Mouse (Mus musculus) mouse embryonic stem cell (cell line): ENCODE data around the gene Scgb1b30.
"Not testable (repeated sequence)": the region's sequence is repeated elsewhere in the genome, so short reads cannot be mapped to it uniquely, and the experiment has no call there.

Experiments
- in situ Hi-C, 2 experiments: fragments of 300-500 bp; cut with MboI; formaldehyde crosslinking; loops; 1 replicate in 1 of 2; 3 replicates in 1 of 2; pipeline ENCODE4 v1.14.3; 2019 to 2020; ENCODE audit warnings: low sequenced_read_pairs in 2 of 2, low pct_unique_long_range_greater_than_20kb in 1 of 2, mixed read lengths in 1 of 2; ENCODE audit not compliant: unreplicated experiment in 1 of 2

Scgb1b30 gene

GRCm38 (mm10) chr7:34094911-34095481 is at the start of gene Scgb1b30:
TSS of gene Scgb1b30 (plus strand) at chr7:34095431.
- in situ Hi-C loops, result loop anchor here in 1 of 2 experiments (25.0 kb wide), 1 partner anchor 283 kb away; no protein-coding TSS in a partner anchor

- in situ Hi-C loops, result not testable (repeated sequence)
Measured at GRCm38 (mm10) chr7:34068132-34068531, 27.1 kb upstream of the Scgb1b30 start.

DNA sequence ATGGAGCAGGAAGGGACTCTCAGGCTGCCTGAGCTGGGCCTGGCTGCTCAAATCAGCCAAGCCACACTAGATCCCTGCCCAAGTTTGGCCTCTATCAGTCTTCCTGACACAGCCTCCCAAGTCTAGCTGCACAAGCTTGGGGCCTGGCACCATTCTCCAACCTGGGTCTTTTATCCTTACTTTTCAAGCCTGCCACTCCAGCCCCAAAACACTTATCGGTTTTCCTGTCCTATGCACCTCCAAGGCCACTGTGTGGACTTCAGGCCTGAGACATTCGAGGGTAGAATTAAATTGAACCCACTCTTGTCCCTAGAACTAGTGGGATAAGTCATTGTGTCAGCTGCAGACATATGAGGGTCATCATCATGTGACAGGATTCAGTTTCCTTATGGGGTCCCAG is 4.8 kb downstream of the Scgb1b30 start:
- in situ Hi-C loops, result loop anchor here (25.0 kb wide), 2 partner anchors 88 to 313 kb away; partner anchors contain the start of genes Scgb1b27 (in 1 of the 2) and Scgb2b27 (in 1 of the 2)

DNA sequence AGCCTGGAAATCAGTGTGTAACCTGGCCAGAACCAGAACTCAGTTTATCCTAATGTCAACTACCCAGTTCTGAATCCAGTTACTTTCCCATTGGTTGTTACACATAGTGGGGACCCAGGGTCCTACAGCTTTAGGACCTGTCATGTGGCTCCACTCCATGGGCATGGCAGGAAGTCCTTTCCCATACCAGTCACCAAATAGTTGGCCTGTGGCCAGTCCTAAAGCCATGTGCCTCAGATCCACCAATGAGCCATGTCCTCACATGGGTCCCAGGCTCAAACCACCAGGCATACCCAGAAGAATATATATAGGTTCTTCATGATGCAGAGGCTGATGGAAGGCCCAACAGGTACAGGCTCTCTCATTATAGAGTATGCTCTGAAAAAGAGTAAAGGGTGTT is 6.0 kb downstream of the Scgb1b30 start:
- in situ Hi-C loops, result loop anchor here (25.0 kb wide), 2 partner anchors 89 to 314 kb away; partner anchors contain the start of genes Scgb1b27 (in 1 of the 2) and Scgb2b27 (in 1 of the 2)

DNA sequence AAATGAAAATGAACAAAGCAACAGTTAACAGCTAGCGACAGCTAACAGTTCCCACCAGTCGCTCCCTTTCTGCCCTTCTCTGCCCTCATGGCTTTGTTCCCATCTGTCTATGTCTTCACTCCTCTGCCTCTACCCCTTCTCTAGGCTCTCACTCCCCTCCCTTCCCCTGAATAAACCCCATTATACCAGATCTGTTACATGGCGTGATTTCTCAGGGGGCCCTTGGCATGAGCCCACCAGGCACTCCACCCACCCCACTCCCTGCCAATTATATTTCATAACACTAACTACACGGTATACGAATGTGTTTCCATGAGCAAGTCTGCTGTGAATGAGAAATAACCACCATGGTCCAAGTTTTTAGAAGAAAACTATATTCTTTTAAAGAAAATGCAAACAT is 14.0 kb downstream of the Scgb1b30 start:
- in situ Hi-C loops, result loop anchor here (25.0 kb wide), 2 partner anchors 97 to 322 kb away; partner anchors contain the start of genes Scgb1b27 (in 1 of the 2) and Scgb2b27 (in 1 of the 2)

DNA sequence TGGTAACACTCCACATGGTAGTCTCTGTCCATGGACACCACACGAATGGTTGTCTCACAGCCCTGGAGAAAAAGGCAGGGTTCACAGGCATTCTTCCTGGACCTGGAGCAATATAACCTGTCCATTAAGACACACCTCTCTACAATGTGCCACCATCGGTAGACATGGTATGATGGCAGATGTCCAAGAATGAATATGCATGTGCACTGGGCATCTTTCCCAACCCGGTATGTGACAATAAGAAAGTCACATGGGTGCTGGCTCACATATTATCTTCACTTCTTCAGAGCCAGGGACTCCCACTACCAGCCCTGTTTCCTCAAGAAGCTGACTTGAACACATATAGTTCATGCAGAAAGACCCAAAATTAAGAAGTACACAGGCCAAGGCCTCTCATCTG is 21.4 kb downstream of the Scgb1b30 start:
- in situ Hi-C loops, result loop anchor here (10.0 to 25.0 kb wide), 3 partner anchors 104 to 329 kb away; partner anchors contain the start of genes Scgb1b27 (in 1 of the 2) and Scgb2b27 (in 1 of the 2)

- in situ Hi-C loops, result loop anchor here (25.0 kb wide), 2 partner anchors 108 to 333 kb away; partner anchors contain the start of genes Scgb1b27 (in 1 of the 2) and Scgb2b27 (in 1 of the 2)
Measured at GRCm38 (mm10) chr7:34120636-34121035, 25.4 kb downstream of the Scgb1b30 start.

DNA sequence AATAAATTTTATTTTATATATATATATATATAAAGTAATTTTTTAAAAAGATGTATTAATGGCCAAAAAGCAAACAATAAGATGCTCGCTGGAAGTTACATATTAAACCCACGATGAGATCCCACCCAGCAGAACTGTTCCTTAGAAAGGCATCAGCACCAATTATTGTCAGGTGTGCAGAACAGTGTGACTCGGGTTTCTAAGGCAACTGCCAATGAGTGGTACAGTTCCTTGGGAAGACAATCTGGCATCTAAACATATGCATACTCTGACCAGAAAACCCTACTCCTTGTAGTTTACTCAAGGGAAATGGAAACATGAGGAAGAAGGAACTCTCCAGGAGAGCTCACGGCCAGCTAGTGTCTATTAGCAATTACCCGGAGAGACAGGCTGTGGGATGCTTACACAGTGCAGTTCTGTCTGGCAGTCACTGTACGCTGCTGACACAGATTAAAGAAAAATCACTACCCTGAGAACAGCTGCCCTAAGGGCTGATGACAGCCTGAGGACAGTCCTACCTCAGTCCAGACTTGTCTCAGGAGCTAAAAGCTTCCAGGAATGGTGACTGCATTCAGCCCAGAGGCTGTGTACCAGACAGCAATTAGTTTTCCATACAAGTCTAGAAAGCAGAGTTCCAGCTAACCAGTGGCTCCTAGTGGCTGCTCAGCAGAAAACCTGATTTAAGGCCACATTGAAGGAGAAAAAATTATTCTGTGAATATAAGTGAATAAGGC is 27.9 kb downstream of the Scgb1b30 start:
- in situ Hi-C loops, result loop anchor here (25.0 kb wide), 2 partner anchors 111 to 336 kb away; partner anchors contain the start of genes Scgb1b27 (in 1 of the 2) and Scgb2b27 (in 1 of the 2)

DNA sequence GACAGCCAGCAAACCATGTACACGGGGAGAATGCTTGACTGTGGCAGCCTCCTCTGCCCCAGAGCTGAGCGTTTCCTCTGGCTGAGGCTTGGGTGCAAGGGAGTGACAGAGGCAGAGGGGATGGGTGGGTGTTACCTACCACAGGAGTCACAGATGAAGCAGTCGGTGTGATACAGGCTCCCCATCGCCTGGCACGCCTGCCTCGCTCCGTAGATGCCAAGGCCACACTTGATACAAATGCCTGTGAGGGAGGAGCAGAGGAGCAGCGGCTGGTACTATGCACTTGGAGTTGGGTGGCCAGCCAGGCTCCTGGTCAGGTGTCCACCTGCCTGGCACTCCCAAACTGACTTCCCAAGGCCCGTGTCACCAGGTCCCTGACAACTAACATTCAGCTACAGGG is 30.1 kb downstream of the Scgb1b30 start:
- in situ Hi-C loops, result no loop called here

- in situ Hi-C loops, result no loop called here
Measured at GRCm38 (mm10) chr7:34126291-34126690, 31.1 kb downstream of the Scgb1b30 start.

DNA sequence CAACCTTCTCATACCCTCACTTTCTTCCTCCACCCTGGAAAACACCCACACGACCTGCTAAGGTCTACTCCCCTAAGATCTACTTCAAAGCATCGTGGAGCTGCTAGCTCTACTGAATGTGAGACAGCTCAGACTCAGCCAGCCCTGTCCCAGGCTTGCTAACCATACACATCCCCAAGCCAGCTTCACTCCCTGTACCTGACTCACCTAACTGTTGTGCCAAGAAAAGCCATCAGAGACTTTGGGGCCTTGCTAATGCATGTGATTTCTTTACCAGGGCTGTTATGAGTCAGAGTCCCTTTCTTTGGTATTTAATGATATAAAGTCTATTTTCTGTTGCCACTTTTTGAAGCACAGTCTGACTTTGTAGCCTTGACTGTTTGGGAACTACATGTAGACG is 35.9 kb downstream of the Scgb1b30 start:
- in situ Hi-C loops, result no loop called here

- in situ Hi-C loops, result no loop called here
Measured at GRCm38 (mm10) chr7:34131959-34132354, 36.7 kb downstream of the Scgb1b30 start.

- in situ Hi-C loops, result no loop called here
Measured at GRCm38 (mm10) chr7:34132355-34133079, 37.3 kb downstream of the Scgb1b30 start.

DNA sequence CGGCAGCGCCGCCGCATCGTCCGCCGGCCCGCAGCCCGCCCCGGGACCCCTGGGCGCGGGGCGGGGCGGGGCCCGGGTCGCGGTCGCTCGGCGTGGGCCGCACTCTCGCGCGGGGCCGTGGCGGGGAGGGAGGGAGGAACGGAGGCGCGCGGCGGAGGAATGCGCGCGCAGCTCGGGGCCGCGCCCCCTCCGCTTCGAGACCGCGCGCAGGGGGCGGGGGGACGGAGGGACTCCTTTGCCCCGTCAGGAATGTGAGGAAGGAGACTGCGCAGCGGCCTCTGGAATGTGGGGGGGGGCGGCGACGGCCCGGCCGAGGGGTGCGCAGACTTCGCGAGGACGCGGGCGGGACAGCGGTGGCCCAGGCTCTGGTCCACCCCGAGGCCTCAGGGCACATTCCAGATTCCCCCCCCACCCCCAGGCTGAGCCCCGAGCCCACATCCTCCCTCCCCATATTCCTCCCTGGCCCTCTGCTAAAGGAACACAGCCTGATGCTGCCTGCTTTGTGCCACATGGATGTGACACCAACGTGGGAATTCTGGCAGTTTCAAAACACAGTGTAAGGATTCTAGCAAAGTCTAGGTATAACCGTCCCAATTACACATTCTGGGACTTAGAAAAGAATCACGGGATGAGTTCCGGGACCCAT is 38.0 kb downstream of the Scgb1b30 start, which contains the start of gene Wtip:
Wtip (minus strand) TSS at position 152 of the 646 bp plus-strand sequence.
- in situ Hi-C loops, result no loop called here

- in situ Hi-C loops, result no loop called here
Measured at GRCm38 (mm10) chr7:34134336-34134735, 39.1 kb downstream of the Scgb1b30 start.

DNA sequence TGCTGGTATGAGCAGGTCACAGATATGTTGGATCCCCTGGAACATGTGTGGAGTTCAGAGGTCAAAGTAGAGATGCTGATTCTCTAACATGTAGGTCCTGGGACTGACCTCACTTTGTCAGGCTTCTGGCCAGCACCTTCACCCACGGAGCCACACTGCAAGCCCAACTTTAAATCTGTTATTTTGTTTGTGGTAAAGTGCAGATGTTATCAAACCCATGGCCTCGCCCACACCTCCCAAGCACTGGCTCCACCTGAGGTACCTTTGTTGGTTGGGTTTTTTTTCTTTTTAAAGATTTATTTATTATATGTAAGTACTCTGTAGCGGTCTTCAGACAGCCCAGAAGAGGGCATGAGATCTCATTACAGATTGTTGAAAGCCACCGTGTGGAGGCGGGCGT is 44.3 kb downstream of the Scgb1b30 start:
- in situ Hi-C loops, result no loop called here

DNA sequence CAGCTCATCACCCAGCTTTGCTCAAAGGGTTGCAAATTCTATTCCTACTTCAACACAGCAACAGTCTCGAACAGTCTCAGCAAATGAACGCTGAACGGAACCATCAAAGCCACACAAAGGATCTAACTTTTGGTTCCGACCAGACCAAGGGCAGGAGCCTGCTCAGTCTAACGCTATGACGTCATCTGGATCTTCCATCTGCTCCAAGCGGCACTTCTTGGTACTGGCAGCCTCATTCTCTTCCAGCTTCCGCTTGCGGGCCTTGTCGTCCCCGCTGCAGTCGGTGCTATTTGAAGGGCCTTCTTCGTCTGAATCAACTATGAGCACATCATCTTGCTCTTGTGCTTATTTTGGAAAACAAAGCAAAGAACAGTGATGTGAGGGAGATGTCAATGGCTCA is 45.9 kb downstream of the Scgb1b30 start:
- in situ Hi-C loops, result no loop called here

- in situ Hi-C loops, result no loop called here
Measured at GRCm38 (mm10) chr7:34147193-34147592, 52.0 kb downstream of the Scgb1b30 start.
